Mouse (Mus musculus) forebrain, embryonic 11.5 days (tissue): ENCODE results near the gene Gdpd1. TPM values are rescaled to one million over a fixed set of nuclear protein-coding genes. Genes with fewer than 3 reads are reported as not detected.
"Not testable (repeated sequence)": the region's sequence is repeated elsewhere in the genome, so short reads cannot be mapped to it uniquely, and the experiment has no call there.

Experiments used
- ATAC-seq: fragments of 200-750 bp; cut with Nextera tagmentation; replicated peaks from 2 replicates; pipeline ENCODE4 v1.8.0; 2017; ENCODE audit warnings: moderate TSS enrichment; ENCODE audit not compliant: low FRiP score
- DNase-seq: peaks from one replicate; pipeline ENCODE4 v3.0.0-alpha.2; 2017; ENCODE audit warnings: low spot score
- H3K27ac ChIP-seq: fragments of 300-500 bp; sonication (generic); 2 replicates; pipeline ENCODE4 v1.5.1; 2014; ENCODE audit warnings: low read depth, low read length
- H3K27me3 ChIP-seq: fragments of 300-500 bp; sonication (generic); 2 replicates; pipeline ENCODE4 v1.6.1; 2014; ENCODE audit warnings: mild to moderate bottlenecking, low read length, mixed read lengths; ENCODE audit not compliant: control insufficient read depth, insufficient read depth
- H3K36me3 ChIP-seq: fragments of 300-500 bp; sonication (generic); 2 replicates; pipeline ENCODE4 v1.6.1; 2014; ENCODE audit warnings: mild to moderate bottlenecking, low read length, moderate library complexity, mixed read lengths; ENCODE audit not compliant: control insufficient read depth, insufficient read depth
- H3K4me1 ChIP-seq: fragments of 300-500 bp; sonication (generic); replicated peaks from 2 replicates; pipeline ENCODE4 v1.6.1; 2014; ENCODE audit warnings: low read length, mixed read lengths; ENCODE audit not compliant: control insufficient read depth, insufficient read depth
- H3K4me2 ChIP-seq: fragments of 300-500 bp; sonication (generic); 2 replicates; pipeline ENCODE4 v1.6.1; 2014; ENCODE audit warnings: low read depth, mild to moderate bottlenecking, low read length, moderate library complexity, mixed read lengths; ENCODE audit not compliant: severe bottlenecking
- H3K4me3 ChIP-seq: fragments of 300-500 bp; sonication (generic); 2 replicates; pipeline ENCODE4 v1.5.1; 2014; ENCODE audit warnings: low read depth, low read length
- H3K9ac ChIP-seq: fragments of 300-500 bp; sonication (generic); 2 replicates; pipeline ENCODE4 v1.6.1; 2014; ENCODE audit warnings: low read length
- H3K9me3 ChIP-seq: fragments of 300-500 bp; sonication (generic); 2 replicates; pipeline ENCODE4 v1.6.1; 2016; ENCODE audit warnings: low read length, mixed read lengths; ENCODE audit not compliant: control insufficient read depth
- WGBS: fragments of 180-500 bp; shearing (Covaris S2); extraction: QIAGEN DNeasy Blood & Tissue Kit; methylation state at CpG from one replicate; pipeline ENCODE4 v1.1.7; 2014; 5-methylcytosine and 5-hydroxymethylcytosine counted together
- polyA plus RNA-seq: library from polyadenylated mRNA; unstranded; fragments of >200 nt; fragmentation: Nextera tagmentation; extraction: Ambion mirVana; gene quantifications from 2 replicates; pipeline ENCODE4 v1.2.1, GENCODE M21; 2014

Gene Gdpd1
- polyA plus RNA-seq, 1 experiment from 2014 or later = 77.7 TPM

DNA sequence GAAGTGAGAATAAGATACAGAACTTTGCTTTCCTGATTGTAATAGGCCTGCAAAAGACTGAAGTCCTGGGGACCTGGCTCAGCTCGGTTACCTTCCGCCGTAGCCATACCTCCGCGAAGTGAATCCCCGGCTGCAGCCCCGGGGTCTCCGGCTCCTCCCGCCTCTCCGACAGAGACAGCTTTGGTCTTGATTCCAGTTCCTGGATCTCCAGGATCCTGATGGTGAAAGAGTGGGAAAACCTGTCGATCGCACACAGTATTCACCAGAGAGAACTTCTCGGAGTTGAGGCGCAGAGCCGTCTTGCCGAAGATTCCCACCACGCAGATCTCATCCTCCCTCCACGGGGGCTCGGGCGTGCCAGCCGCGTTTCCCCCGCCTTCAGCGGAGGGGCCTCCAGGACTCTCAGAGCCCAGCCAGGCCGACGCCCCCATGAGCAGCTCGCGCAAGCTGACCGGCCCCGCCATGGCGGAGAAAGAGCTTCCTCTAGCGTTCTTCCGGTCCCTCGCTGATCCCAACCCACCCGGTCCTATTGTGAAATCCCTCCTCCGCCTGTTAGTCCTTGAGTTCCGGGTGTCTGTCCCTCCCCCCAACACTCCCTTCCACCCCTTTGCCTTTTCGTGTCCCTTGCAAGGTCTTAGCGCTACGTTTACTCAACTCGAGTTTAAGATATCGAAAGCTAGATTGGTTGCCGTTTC lies 12.6 kb upstream of the Gdpd1 start, which contains the start of gene Smg8:
Smg8 (minus strand) TSS at position 485 of the 695 bp plus-strand sequence.
- Histone ChIP-seq H3K27ac (peak within 1 kb of the TSS; percentile 37; the same call in 1 of the 2 replicates), H3K4me1 (peaks cover 7% of the 10 kb centered on the region), H3K27me3 (no peaks in the 10 kb centered on the region), H3K4me2 (peak within 1 kb of the TSS; percentile 86), H3K9me3 (no peaks in the 10 kb centered on the region), H3K4me3 (peak within 1 kb of the TSS; percentile 94), H3K9ac (peak within 1 kb of the TSS; percentile 95), H3K36me3 (peaks cover 6% of the 10 kb centered on the region)
- DNase-seq = peak; percentile 85
- ATAC-seq = peak; percentile 83
- WGBS = 2% methylated on average over 42 of the region's 43 CpGs

DNA sequence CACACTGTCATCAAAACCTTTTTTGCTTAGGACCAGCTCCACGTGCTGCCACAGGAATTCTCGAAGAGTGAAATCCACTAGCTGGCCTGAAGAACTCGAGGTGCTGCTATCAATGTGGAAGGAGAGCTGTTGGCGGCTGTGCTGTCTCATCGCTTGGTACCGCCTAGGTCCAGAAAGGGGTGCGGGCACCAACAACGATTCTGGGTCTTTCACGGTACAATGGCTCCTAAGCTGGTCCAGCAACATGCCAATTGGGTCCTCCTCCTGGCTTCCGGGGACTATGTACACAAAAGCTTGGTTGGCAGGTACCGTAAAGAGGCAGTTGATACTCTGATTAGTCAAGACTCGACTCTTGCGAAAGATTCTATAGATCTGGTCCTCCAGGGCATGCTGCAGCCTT lies 11.6 kb upstream of the Gdpd1 start:
- no peak for ATAC-seq
- H3K36me3 ChIP-seq = peaks cover 3% of the 10 kb centered on the region; the same call in 1 of the 2 replicates
- 90% methylated on average over 13 of the region's 13 CpGs for WGBS

DNA sequence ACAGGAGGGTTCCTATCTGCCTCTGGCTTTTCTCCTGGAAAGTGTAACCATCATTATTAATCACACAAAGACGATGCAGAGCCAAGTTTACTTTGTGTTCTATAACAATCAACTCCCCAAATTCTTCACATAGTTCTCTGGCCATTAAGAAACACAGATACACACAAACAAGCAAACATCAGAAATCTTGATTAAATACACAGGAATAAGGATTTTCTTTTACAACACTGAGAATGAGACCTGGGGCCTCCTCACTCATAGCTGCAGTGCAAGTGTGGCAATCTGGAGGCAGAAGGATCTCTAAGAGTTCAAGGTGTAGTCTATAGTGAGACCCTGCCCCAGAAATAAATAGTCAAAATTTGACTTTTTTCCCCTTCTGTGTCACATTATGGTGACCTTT lies 9.8 kb upstream of the Gdpd1 start:
- Histone ChIP-seq H3K4me2 (no peak overlapping the region), H3K27me3 (no peaks in the 10 kb centered on the region), H3K36me3 (peaks cover 7% of the 10 kb centered on the region; the same call in 1 of the 2 replicates), H3K27ac (no peak overlapping the region), H3K4me1 (peaks cover 7% of the 10 kb centered on the region), H3K9ac (no peak overlapping the region), H3K4me3 (no peak overlapping the region), H3K9me3 (no peaks in the 10 kb centered on the region)
- no peak for DNase-seq
- no peak for ATAC-seq
- 93% methylated on average over 1 of the region's 1 CpGs for WGBS

More for the DNA sequence above, 11.6 kb upstream of the Gdpd1 start:
- H3K27ac ChIP-seq = no peak overlapping the region
- peak overlapping the region; percentile 94 for H3K4me3 ChIP-seq
- H3K9me3 ChIP-seq = no peaks in the 10 kb centered on the region
- H3K27me3 ChIP-seq = no peaks in the 10 kb centered on the region
- no peak for DNase-seq
- H3K4me1 ChIP-seq = peaks cover 7% of the 10 kb centered on the region
- H3K4me2 ChIP-seq = peak overlapping the region; percentile 86
- H3K9ac ChIP-seq = no peak overlapping the region

DNA sequence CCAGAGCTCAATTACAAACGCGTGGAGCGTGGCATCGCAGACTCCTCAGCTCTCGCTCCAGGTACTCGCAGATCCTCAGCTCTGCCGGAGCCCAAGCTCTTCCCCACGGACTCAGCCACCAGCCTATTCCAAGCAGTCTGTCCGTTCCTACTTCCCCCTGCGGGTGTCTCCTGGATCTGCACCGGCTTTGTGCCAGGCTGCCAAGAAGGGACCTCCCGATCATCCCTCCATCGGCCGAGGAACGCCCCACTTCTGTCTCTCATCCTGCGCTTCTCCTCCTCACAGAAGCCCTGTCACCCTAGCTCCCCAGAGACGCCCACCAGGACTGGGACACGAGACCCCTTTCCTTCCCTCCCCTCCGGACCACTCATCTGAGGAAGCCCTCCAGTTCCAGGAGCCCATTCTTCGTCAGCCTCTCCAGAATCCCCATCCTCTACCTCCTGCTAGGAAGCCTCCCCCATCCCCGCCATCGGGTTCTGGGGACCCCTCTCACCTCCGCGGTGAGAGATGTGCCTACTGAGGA lies 458 bp downstream of the Gdpd1 start:
- WGBS = under 1% methylated on average over 24 of the region's 24 CpGs
- ATAC-seq (peak; percentile 77), DNase-seq (peak; percentile 86)
- Histone ChIP-seq H3K9me3 (no peaks in the 10 kb centered on the region), H3K9ac (peak overlapping the region; percentile 84), H3K27ac (peak overlapping the region; percentile 94), H3K27me3 (no peaks in the 10 kb centered on the region), H3K4me3 (peak overlapping the region; percentile 71), H3K4me1 (0 out of 2 replicates have a peak, but pooled peaks cover 2% of the 10 kb centered on the region), H3K36me3 (no peaks in the 10 kb centered on the region), H3K4me2 (peak overlapping the region; percentile 91)

DNA sequence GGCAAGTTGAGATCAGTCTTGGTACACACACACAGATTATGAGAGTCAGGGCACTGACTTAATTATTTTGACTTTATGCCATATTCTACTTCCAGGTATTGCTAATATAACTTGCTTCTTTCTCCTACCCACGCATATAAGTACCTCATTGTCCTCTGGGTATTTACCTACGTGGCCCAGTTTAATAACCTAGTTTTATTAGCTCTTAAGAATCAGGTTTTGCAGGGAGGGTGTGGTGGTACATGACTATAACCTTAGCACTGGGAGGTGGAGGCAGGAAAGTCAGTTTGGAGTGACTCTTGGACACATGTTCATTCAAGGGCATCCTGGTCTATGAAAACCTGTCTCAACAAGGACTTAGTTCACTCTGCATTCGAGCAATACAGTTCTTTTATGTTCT lies 11.8 kb downstream of the Gdpd1 start:
- 69% methylated on average over 3 of the region's 3 CpGs for WGBS
- no peaks in the 10 kb centered on the region for H3K4me1 ChIP-seq
- no peak overlapping the region for H3K4me3 ChIP-seq
- H3K27ac ChIP-seq = no peak overlapping the region
- ATAC-seq (no peak), DNase-seq (no peak)
- H3K27me3 ChIP-seq = no peaks in the 10 kb centered on the region
- H3K4me2 ChIP-seq = no peak overlapping the region
- peaks cover 3% of the 10 kb centered on the region; the same call in 1 of the 2 replicates for H3K36me3 ChIP-seq
- H3K9me3 ChIP-seq = no peaks in the 10 kb centered on the region
- H3K9ac ChIP-seq = no peak overlapping the region

DNA sequence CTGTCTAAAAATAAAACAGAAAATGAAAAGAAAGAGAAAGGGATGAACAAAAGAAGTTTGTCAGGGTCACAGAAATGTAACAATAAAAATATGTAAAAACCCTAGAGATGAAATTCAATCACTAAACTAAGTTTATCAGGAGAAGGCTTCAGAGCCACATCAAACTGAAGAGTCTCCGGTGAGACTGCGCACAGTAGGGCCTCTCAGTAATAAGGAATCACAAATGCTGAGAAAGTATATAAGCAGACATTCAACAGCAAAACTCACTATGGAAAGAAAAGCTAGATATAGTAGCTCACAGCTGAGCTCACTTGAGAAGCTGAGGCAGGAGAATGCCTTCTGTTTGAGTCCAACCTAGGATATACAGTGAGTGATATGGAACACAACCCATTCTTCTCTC lies 13.5 kb downstream of the Gdpd1 start:
- Histone ChIP-seq H3K27ac (no peak overlapping the region), H3K9me3 (no peaks in the 10 kb centered on the region), H3K4me1 (no peaks in the 10 kb centered on the region), H3K36me3 (peaks cover 3% of the 10 kb centered on the region; the same call in 1 of the 2 replicates), H3K4me2 (no peak overlapping the region), H3K27me3 (no peaks in the 10 kb centered on the region), H3K4me3 (no peak overlapping the region), H3K9ac (no peak overlapping the region)
- WGBS = 99% methylated on average over 2 of the region's 2 CpGs
- no peak for ATAC-seq
- no peak for DNase-seq

DNA sequence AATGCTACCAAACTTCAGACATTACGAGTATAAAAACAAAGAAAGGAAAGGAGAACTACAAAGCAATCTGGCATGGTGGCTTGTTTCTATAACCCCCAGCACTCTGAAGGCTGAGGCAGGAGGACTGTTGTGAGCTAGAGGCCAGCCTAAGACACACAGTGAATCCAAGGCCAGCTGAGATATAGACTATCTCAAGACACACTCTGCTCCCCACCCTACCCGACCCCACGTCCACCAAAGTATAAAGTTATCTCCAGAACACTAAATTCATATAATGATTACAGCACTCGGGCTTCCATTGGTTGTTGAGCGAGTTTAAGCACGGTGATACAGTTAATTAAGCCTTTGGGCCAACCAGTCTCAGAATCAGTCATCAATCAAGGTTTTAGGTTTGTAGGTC lies 17.6 kb downstream of the Gdpd1 start:
- Histone ChIP-seq H3K9ac (no peak overlapping the region), H3K27me3 (no peaks in the 10 kb centered on the region), H3K27ac (no peak overlapping the region), H3K9me3 (no peaks in the 10 kb centered on the region), H3K4me1 (no peaks in the 10 kb centered on the region), H3K4me2 (no peak overlapping the region), H3K4me3 (no peak overlapping the region), H3K36me3 (no peaks in the 10 kb centered on the region; the same call in 1 of the 2 replicates)
- WGBS = 90% methylated on average over 6 of the region's 6 CpGs
- ATAC-seq = no peak
- DNase-seq = no peak

DNA sequence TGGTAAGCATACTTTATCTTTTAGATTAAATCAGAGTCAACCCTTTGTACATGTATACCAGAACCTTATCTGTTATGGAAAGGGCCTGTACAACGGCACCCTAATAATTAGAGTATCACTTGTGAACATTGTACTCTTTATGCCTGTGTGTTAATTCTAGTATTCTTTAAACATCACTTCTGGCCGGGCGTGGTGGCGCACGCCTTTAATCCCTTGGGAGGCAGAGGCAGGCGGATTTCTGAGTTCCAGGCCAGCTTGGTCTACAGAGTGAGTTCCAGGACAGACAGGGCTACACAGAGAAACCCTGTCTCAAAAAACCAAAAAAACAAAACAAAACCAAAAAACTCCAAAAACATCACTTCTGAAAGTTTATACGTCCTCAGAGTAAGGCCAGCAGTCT lies 25.0 kb downstream of the Gdpd1 start:
- not testable (repeated sequence) for DNase-seq, H3K4me1 ChIP-seq, ATAC-seq, H3K27me3 ChIP-seq, H3K27ac ChIP-seq, H3K9ac ChIP-seq, H3K4me2 ChIP-seq, H3K36me3 ChIP-seq, H3K4me3 ChIP-seq, H3K9me3 ChIP-seq
- 92% methylated on average over 7 of the region's 7 CpGs for WGBS
